Mouse (Mus musculus) liver, embryonic 18 days (tissue): ENCODE data around the gene Syngr2. TPM values are rescaled to one million over a fixed set of nuclear protein-coding genes. Genes with fewer than 3 reads are reported as not detected.

Source experiments
- polyA plus RNA-seq: library from polyadenylated mRNA; depleted of rRNA; stranded (reverse); fragments of >200 nt; gene quantifications from 2 replicates; pipeline ENCODE4 v1.2.3, GENCODE M21; 2012; rRNA removed

Syngr2 gene
- polyA plus RNA-seq: 38.8 and 42.8 TPM in 2 replicates

DNA sequence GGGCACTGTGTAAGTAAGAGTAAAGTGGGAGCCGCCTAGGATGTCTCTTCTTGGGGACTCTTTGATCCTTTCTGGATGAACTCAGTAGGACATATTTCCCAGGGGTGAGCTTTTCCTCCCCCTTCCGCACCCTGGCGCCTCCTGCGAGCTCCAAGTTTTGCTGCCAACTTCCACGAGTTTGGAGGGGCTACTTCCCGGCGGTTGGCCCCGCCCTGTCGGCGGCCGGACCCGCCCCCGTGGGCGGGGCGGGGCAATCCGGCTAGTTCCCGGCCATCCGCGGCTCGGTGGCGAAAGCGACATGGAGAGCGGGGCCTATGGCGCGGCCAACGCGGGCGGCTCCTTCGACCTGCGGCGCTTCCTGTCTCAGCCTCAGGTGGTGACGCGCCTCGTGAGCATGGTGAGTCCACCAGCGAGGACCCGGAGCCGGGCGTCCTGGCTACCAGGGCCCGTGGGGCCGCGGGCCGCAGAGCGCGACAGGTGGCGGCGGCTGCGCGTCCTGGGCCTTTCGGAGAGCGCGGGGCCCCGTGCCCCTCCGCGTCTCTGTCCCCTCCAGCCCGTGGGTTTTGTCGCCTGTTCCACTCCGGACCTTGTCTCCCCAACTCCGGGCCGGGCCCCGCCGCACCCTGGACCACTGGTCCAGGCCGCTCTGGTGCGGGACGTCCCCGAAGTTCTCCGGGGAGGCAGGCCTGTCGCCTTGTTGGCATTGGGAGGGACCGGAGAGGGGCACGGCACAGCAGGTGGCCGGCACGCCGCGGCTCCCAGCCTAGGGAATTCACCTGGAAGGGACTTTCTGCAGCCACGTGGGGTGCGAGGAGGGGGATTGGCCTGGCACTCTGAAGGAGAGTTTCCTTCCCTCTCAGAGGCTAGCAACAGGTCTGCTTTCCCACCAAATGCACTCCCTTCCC is at the start of gene Syngr2, which contains the start of gene Gm20708:
Gene Syngr2, plus strand, starts transcription at position 262 of the 905 bp plus-strand sequence.
Gene Gm20708, plus strand, starts transcription at position 262 of the 905 bp plus-strand sequence.

DNA sequence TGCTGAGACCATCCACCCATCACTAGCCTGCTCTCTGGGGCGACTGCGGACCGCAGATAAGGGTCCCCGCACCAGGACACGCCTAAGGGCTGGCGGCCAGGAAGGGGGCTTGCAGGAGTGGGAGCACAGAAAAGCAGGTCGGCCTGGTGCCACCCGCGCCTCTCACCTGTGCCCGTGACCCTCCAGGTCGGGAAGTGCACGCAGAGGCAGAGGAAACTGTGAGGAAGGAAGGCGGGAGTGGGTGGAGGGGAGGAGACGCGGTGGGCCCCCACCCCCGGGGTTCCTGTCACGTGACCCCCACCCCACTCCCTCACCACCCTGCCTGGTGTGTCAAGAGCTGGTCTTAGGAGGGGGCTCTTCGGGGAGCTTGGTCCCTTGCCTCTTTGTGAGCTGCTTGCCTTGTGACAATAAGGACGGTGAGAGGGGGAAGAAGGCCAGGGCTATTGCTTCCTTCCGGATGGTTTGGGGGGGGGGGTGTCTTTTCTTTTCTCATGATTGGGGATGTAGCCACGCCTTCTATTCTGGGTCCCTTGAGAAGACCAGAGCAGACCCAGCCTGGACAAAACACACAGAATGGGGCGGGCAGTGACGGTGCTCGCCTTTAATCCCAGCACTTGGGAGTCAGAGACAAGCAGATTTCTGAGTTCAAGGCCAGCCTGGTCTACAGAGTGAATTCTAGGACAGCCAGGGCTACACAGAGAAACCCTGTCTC is 27.3 kb upstream of the Syngr2 start, which contains the start of the genes Tmc8 and Tmc6:
Gene Tmc8, plus strand, starts transcription at position 84 of the 712 bp plus-strand sequence.
Gene Tmc6, minus strand, starts transcription at position 206 of the 712 bp plus-strand sequence.

DNA sequence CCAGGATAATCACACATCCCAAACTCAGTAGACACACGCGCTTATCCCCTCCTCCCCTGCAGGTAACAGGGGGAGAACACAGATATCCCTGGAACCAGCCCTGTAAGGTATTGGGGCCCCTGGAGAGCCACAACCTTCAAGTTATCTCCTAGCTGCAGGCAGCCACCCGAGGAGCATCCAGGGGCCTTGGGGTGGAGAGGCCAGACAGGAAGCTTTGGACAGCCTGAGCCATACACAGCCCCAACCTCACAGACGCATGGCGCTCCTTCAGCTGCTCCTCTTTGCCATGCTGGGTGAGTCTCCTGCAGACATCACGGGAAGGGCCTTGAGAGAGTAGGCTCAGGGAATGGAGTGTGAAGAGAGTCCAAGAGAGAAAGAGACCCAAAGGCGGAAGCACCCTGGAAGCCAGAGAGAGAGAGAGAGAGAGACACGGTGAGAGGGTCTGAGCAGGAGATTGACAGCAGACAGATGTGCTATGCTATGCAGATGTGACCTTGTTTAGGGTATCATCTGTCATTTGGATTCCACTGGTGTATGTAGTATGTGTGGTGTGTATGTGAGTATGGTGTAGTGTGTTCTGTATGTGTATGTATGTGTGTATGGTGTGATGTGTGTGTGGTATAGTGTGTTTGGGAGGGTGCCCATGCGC is 11.8 kb upstream of the Syngr2 start, which contains the start of gene 6030468B19Rik:
Gene 6030468B19Rik, plus strand, starts transcription at position 150 of the 649 bp plus-strand sequence.

DNA sequence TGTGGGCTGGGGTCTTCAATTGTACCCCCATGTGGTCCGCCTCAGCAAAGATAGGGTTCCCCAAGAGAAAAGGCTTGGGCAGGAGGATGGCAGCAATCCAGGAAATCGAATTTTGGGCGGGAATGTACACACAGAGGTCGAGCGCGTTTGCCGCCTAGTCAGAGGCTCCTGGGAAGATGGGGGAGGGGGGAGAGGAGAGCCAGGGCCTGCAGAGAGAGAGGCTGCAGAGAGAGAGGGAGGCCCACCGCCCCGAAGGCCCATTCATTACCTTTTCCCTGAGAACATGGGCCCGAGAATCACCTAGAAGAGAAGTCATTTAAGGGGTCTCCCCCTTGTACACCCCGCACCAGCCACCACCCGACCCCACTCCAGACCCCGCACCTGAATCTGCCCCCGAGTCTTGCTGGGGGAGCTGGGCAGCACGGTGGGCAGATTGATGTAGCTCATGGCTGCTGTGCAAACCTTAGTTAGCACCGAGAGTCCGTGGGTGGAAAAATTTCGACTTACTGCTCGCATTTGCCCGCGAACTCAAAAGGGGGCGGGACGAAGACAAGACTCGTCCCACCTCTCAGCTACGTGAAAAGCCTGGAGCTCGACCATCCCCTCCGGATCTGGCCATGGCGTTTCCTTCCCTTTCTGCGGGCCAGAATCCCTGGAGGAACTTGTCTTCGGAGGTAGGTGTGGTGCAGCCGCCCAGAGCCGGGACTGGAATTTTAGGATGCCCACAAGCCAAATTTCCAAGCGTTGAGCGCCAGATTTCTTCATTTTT is 16.0 kb downstream of the Syngr2 start, which contains the start of the genes Afmid and Tk1:
Gene Afmid, plus strand, starts transcription at position 592 of the 769 bp plus-strand sequence.
Gene Tk1, minus strand, starts transcription at position 760 of the 769 bp plus-strand sequence.

DNA sequence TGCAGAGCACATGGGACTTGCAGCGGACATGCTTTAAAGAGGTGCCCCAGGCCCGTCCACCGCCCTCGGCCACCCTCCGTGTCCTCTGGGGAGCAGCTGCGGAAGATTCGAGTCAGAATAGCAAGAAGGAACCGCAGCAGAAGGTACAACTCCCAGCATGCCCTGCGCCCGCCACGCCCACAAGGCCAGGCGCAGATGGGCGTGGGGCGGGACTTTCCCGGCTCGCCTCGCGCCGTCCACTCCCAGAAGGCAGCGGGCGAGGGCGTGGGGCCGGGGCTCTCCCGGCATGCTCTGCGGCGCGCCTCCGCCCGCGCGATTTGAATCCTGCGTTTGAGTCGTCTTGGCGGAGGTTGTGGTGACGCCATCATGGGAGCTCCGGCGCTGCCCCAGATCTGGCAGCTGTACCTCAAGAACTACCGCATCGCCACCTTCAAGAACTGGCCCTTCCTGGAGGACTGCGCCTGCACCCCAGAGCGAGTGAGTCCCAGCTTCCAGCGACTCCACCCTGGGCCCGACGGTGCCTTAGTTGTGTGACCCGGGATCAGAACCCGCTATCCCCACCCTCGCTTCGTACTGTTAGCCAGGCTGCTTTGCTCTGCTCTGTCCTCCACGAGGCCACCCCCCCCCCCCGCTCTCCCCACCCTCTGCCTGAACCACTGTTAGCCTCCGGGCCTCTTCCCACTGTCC is 39.7 kb downstream of the Syngr2 start, which contains the start of gene Birc5:
Gene Birc5, plus strand, starts transcription at position 267 of the 687 bp plus-strand sequence.

DNA sequence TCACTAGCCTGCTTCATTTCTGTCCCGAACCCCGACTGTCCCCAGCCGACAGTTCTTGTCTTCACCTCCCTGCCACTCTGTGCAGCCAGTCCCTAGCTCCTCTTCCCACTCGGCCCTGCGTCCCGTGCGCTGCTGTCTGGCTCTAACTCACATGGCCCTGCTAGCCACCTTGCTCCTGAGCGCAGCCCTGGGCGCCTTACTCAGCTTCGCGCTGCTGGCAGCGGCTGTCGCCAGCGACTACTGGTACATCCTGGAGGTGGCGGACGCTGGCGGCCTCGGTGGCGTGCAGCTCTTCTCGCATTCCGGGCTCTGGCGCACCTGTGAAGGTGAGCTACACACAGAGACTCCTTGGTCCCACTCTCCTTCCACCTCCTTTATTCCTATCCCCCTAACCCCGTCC is 51.1 kb downstream of the Syngr2 start, which contains the start of gene Tmem235:
Gene Tmem235, plus strand, starts transcription at position 152 of the 400 bp plus-strand sequence.

Other genes starting within 250 kb of the Syngr2 start
- 2.9 and 3.5 TPM in 2 replicates for gene Tnrc6c, start 155.4 kb upstream of the Syngr2 start, polyA plus RNA-seq
- gene Tmc8, start 27.6 kb upstream of the Syngr2 start, polyA plus RNA-seq: 10.3 and 12.3 TPM in 2 replicates
- gene Tmc6, start 27.5 kb upstream of the Syngr2 start, polyA plus RNA-seq: 21.8 and 23.0 TPM in 2 replicates
- 33.7 and 42.6 TPM in 2 replicates for gene 6030468B19Rik, start 12.0 kb upstream of the Syngr2 start, polyA plus RNA-seq
- 0.11 and 0.16 TPM in 2 replicates for gene Gm20708, start within 50 bp of the Syngr2 start, polyA plus RNA-seq
- gene Afmid, start 16.3 kb downstream of the Syngr2 start, polyA plus RNA-seq: 22.7 and 23.1 TPM in 2 replicates
- 83.7 and 85.5 TPM in 2 replicates for gene Tk1, start 16.4 kb downstream of the Syngr2 start, polyA plus RNA-seq
- gene Birc5, start 39.6 kb downstream of the Syngr2 start, polyA plus RNA-seq: 88.8 and 90.2 TPM in 2 replicates
- 0.01 and 0.02 TPM in 2 replicates for gene Tmem235, start 51.1 kb downstream of the Syngr2 start, polyA plus RNA-seq
- gene Tha1, start 63.8 kb downstream of the Syngr2 start, polyA plus RNA-seq: 3.7 and 4.0 TPM in 2 replicates
- gene Socs3, start 160.4 kb downstream of the Syngr2 start, polyA plus RNA-seq: 7.3 and 7.5 TPM in 2 replicates
- gene Pgs1, start 176.6 kb downstream of the Syngr2 start, polyA plus RNA-seq: 10.9 and 11.3 TPM in 2 replicates